Mouse (Mus musculus): ENCODE results near the gene Olfml2b.

Gene Olfml2b

GRCm38 (mm10) chr1:170695326-170695725, 51.0 kb downstream of the Olfml2b start:
- DNase-seq (ENCODE audit: low read depth, low spot score), result no peak

GRCm38 (mm10) chr1:170696996-170697395, 52.7 kb downstream of the Olfml2b start:
- no peak for DNase-seq (ENCODE audit: low read depth, low spot score)

GRCm38 (mm10) chr1:170697771-170698356, 53.5 kb downstream of the Olfml2b start:
- DNase-seq (ENCODE audit: low read depth, low spot score), result no peak

GRCm38 (mm10) chr1:170698771-170699170, 54.4 kb downstream of the Olfml2b start:
- DNase-seq (ENCODE audit: low read depth, low spot score), result no peak

GRCm38 (mm10) chr1:170699553-170699952, 55.2 kb downstream of the Olfml2b start:
- no peak for DNase-seq (ENCODE audit: low read depth, low spot score)

- DNase-seq (ENCODE audit: low read depth, low spot score), result no peak
Observed at GRCm38 (mm10) chr1:170700496-170701027, 56.2 kb downstream of the Olfml2b start.

- DNase-seq (ENCODE audit: low read depth, low spot score), result no peak
Observed at GRCm38 (mm10) chr1:170701178-170701577, 56.8 kb downstream of the Olfml2b start.

GRCm38 (mm10) chr1:170701582-170701981, 57.2 kb downstream of the Olfml2b start:
- DNase-seq (ENCODE audit: low read depth, low spot score), result no peak

- no peak for DNase-seq (ENCODE audit: low read depth, low spot score)
Observed at GRCm38 (mm10) chr1:170702263-170702662, 57.9 kb downstream of the Olfml2b start.

GRCm38 (mm10) chr1:170702958-170703357, 58.6 kb downstream of the Olfml2b start:
- DNase-seq (ENCODE audit: low read depth, low spot score), result no peak

- DNase-seq (ENCODE audit: low read depth, low spot score), result no peak
Observed at GRCm38 (mm10) chr1:170704103-170704502, 59.8 kb downstream of the Olfml2b start.

GRCm38 (mm10) chr1:170704911-170705594, 60.7 kb downstream of the Olfml2b start:
- no peak for DNase-seq (ENCODE audit: low read depth, low spot score)

- no peak for DNase-seq (ENCODE audit: low read depth, low spot score)
Observed at GRCm38 (mm10) chr1:170706046-170706445, 61.7 kb downstream of the Olfml2b start.

- DNase-seq (ENCODE audit: low read depth, low spot score), result no peak
Observed at GRCm38 (mm10) chr1:170709034-170709433, 64.7 kb downstream of the Olfml2b start.

GRCm38 (mm10) chr1:170709481-170709880, 65.1 kb downstream of the Olfml2b start:
- peak; percentile 86 for DNase-seq (ENCODE audit: low read depth, low spot score)

GRCm38 (mm10) chr1:170709969-170710368, 65.6 kb downstream of the Olfml2b start:
- no peak for DNase-seq (ENCODE audit: low read depth, low spot score)

- DNase-seq (ENCODE audit: low read depth, low spot score), result no peak
Observed at GRCm38 (mm10) chr1:170711731-170712130, 67.4 kb downstream of the Olfml2b start.

- DNase-seq (ENCODE audit: low read depth, low spot score), result no peak
Observed at GRCm38 (mm10) chr1:170717241-170717828, 73.0 kb downstream of the Olfml2b start.

GRCm38 (mm10) chr1:170718133-170718810, 73.9 kb downstream of the Olfml2b start:
- DNase-seq (ENCODE audit: low read depth, low spot score), result no peak

- DNase-seq (ENCODE audit: low read depth, low spot score), result no peak
Observed at GRCm38 (mm10) chr1:170721560-170721959, 77.2 kb downstream of the Olfml2b start.

GRCm38 (mm10) chr1:170728524-170728923, 84.2 kb downstream of the Olfml2b start:
- DNase-seq (ENCODE audit: low read depth, low spot score), result no peak
